ENCODE assay signal across 12 mouse cellular contexts in the genomic region with DNA sequence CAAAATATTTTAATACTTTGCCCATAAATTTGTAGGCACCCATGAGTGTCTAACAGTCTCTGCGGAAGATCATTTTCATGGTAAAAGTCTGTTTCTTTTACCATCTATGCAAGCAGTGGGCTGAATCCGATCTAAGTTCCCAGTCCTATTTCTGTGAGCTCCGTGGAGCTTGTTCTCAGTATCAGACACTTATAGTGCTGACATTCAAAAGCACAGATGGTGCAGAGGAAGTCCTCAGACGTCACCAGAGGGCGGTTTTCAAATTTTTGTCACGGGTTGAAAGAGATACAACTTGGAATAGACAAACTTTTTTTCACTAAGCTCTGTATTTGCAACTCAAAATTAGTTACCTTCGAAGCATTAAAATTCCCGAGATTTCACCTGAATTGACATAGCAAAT.
DNase-seq lines count a peak whose midpoint lies in the region.
"Had no signal": no experiment of that assay in that cellular context is flagged by ENCODE, and none has a peak within 500 bp of the region (broad histone marks: within the 10 kb centered on the region; RNA-seq: fewer than 3 reads in every experiment).

No protein-coding gene starts in this region.

- peak; percentile 4 for DNase-seq in embryo, embryonic 10 days (ENCODE audit: low spot score)
- DNase-seq in embryo, embryonic 10.5 days (ENCODE audit: low spot score), result no peak
- DNase-seq in layer of hippocampus, adult 11-12 months (ENCODE audit: low spot score), result peak; percentile 65
- peak; percentile 11 to 85 for DNase-seq in left cerebral cortex, adult 8-10 months (ENCODE audit: low spot score in 2 of 2)
- DNase-seq in right cerebral cortex, postnatal 14 days, result peak; percentile 28
- DNase-seq in cerebellum, adult 11-12 months, result no peak
- no peak for DNase-seq in cerebellum, postnatal 36 days
- DNase-seq in spleen, adult 18-20 months, result no peak
- DNase-seq: cerebellum, adult 9-10 months; kidney, adult 8-10 months; liver, embryonic 13.5 days; lung, postnatal 10 days had no signal

Comparison
In these comparisons a context has a peak if more than half of its experiments do, and no peak if none do; other contexts are left out.
1. DNase-seq: peak in embryo, embryonic 10 days (single experiment), layer of hippocampus, adult 11-12 months (single experiment), left cerebral cortex, adult 8-10 months (2 of 2) and right cerebral cortex, postnatal 14 days (single experiment); none in embryo, embryonic 10.5 days (single experiment), cerebellum, adult 11-12 months (single experiment), cerebellum, postnatal 36 days (0 of 2) and spleen, adult 18-20 months (0 of 2).